Mouse (Mus musculus): Measurements from ENCODE around the gene Kif3b. TPM values are rescaled to one million over a fixed set of nuclear protein-coding genes. Genes with fewer than 3 reads are reported as not detected.

Gene Kif3b
- polyA plus RNA-seq, 1 experiment from 2014 or later = 1.7 TPM

GRCm38 (mm10) chr2:153292305-153292861 lies 1.2 kb downstream of the Kif3b start:
- peak; percentile 24; the same call in 1 of the 2 replicates for ATAC-seq
- H3K27me3 ChIP-seq (ENCODE audit: insufficient read depth, low read length) = no peaks in the 10 kb centered on the region
- H3K4me3 ChIP-seq (ENCODE audit: low read depth, low read length) = peak overlapping the region; percentile 74
- TF ChIP-seq CTCF (IDR thresholded peaks at IDR 0.05; ENCODE audit: low read depth) = no peak
- no peak for TF ChIP-seq EP300 (IDR thresholded peaks at IDR 0.05; ENCODE audit: low read depth)
- H3K9me3 ChIP-seq (ENCODE audit: low read length) = no peaks in the 10 kb centered on the region
- WGBS (ENCODE audit: insufficient replicate concordance) = 32% methylated on average over 7 of the region's 7 CpGs
- H3K36me3 ChIP-seq (replicated peaks; ENCODE audit: insufficient read depth, low read length) = no peaks in the 10 kb centered on the region
- peak; percentile 43 for DNase-seq
- peak overlapping the region; percentile 85 for H3K4me2 ChIP-seq (ENCODE audit: low read depth, low read length)
- no peak overlapping the region for H3K9ac ChIP-seq (replicated peaks)
- H3K27ac ChIP-seq (ENCODE audit: low read depth) = 0 out of 2 replicates have a peak overlapping the region, but pooled peaks have one; percentile 3
- H3K4me1 ChIP-seq (ENCODE audit: insufficient read depth) = peaks cover 18% of the 10 kb centered on the region

- DNase-seq (no peak), ATAC-seq (no peak)
- no peaks in the 10 kb centered on the region; the same call in 1 of the 2 replicates for H3K36me3 ChIP-seq (replicated peaks; ENCODE audit: insufficient read depth, low read length)
- H3K9me3 ChIP-seq (ENCODE audit: low read length) = no peaks in the 10 kb centered on the region
- TF ChIP-seq EP300 (IDR thresholded peaks at IDR 0.05; ENCODE audit: low read depth) (no peak), CTCF (IDR thresholded peaks at IDR 0.05; ENCODE audit: low read depth) (no peak)
- no peak overlapping the region for H3K27ac ChIP-seq (ENCODE audit: low read depth)
- no peak overlapping the region for H3K4me3 ChIP-seq (ENCODE audit: low read depth, low read length)
- no peaks in the 10 kb centered on the region for H3K27me3 ChIP-seq (ENCODE audit: insufficient read depth, low read length)
- no peak overlapping the region for H3K9ac ChIP-seq (replicated peaks)
- no peak overlapping the region for H3K4me2 ChIP-seq (ENCODE audit: low read depth, low read length)
- H3K4me1 ChIP-seq (ENCODE audit: insufficient read depth) = peaks cover 13% of the 10 kb centered on the region
- WGBS (ENCODE audit: insufficient replicate concordance) = 84% methylated on average over 4 of the region's 4 CpGs
These were observed 4.0 kb downstream of the Kif3b start for GRCm38 (mm10) chr2:153295196-153295595.

- no peaks in the 10 kb centered on the region; the same call in 1 of the 2 replicates for H3K36me3 ChIP-seq (replicated peaks; ENCODE audit: insufficient read depth, low read length)
- TF ChIP-seq EP300 (IDR thresholded peaks at IDR 0.05; ENCODE audit: low read depth) = no peak
- no peak for TF ChIP-seq CTCF (IDR thresholded peaks at IDR 0.05; ENCODE audit: low read depth)
- H3K9ac ChIP-seq (replicated peaks) = no peak overlapping the region; the same call in 1 of the 2 replicates
- WGBS (ENCODE audit: insufficient replicate concordance) = 82% methylated on average over 4 of the region's 4 CpGs
- H3K27ac ChIP-seq (ENCODE audit: low read depth) = no peak overlapping the region
- no peaks in the 10 kb centered on the region for H3K27me3 ChIP-seq (ENCODE audit: insufficient read depth, low read length)
- no peak overlapping the region for H3K4me3 ChIP-seq (ENCODE audit: low read depth, low read length)
- DNase-seq = no peak
- no peaks in the 10 kb centered on the region for H3K9me3 ChIP-seq (ENCODE audit: low read length)
- ATAC-seq = no peak
- no peaks in the 10 kb centered on the region; the same call in 1 of the 2 replicates for H3K4me1 ChIP-seq (ENCODE audit: insufficient read depth)
- no peak overlapping the region for H3K4me2 ChIP-seq (ENCODE audit: low read depth, low read length)
These were observed 6.6 kb downstream of the Kif3b start for GRCm38 (mm10) chr2:153297771-153298170.

GRCm38 (mm10) chr2:153298460-153298859 lies 7.2 kb downstream of the Kif3b start:
- H3K36me3 ChIP-seq (replicated peaks; ENCODE audit: insufficient read depth, low read length) = no peaks in the 10 kb centered on the region; the same call in 1 of the 2 replicates
- no peaks in the 10 kb centered on the region; the same call in 1 of the 2 replicates for H3K4me1 ChIP-seq (ENCODE audit: insufficient read depth)
- ATAC-seq (peak; percentile 40; the same call in 1 of the 2 replicates), DNase-seq (no peak)
- H3K27me3 ChIP-seq (ENCODE audit: insufficient read depth, low read length) = no peaks in the 10 kb centered on the region
- H3K4me3 ChIP-seq (ENCODE audit: low read depth, low read length) = no peak overlapping the region
- 53% methylated on average over 4 of the region's 4 CpGs for WGBS (ENCODE audit: insufficient replicate concordance)
- H3K9me3 ChIP-seq (ENCODE audit: low read length) = no peaks in the 10 kb centered on the region
- H3K27ac ChIP-seq (ENCODE audit: low read depth) = peak overlapping the region; percentile 62
- H3K9ac ChIP-seq (replicated peaks) = no peak overlapping the region; the same call in 1 of the 2 replicates
- no peak for TF ChIP-seq CTCF (IDR thresholded peaks at IDR 0.05; ENCODE audit: low read depth)
- TF ChIP-seq EP300 (IDR thresholded peaks at IDR 0.05; ENCODE audit: low read depth) = no peak
- H3K4me2 ChIP-seq (ENCODE audit: low read depth, low read length) = no peak overlapping the region; the same call in 1 of the 2 replicates

- Histone ChIP-seq H3K36me3 (replicated peaks; ENCODE audit: insufficient read depth, low read length) (no peaks in the 10 kb centered on the region; the same call in 1 of the 2 replicates), H3K9me3 (ENCODE audit: low read length) (no peaks in the 10 kb centered on the region), H3K27me3 (ENCODE audit: insufficient read depth, low read length) (no peaks in the 10 kb centered on the region), H3K4me2 (ENCODE audit: low read depth, low read length) (no peak overlapping the region), H3K4me1 (ENCODE audit: insufficient read depth) (no peaks in the 10 kb centered on the region; the same call in 1 of the 2 replicates), H3K4me3 (ENCODE audit: low read depth, low read length) (no peak overlapping the region), H3K27ac (ENCODE audit: low read depth) (peak overlapping the region; percentile 62), H3K9ac (replicated peaks) (no peak overlapping the region)
- DNase-seq (no peak), ATAC-seq (peak; percentile 79)
- TF ChIP-seq CTCF (IDR thresholded peaks at IDR 0.05; ENCODE audit: low read depth) (peak; percentile 45), EP300 (IDR thresholded peaks at IDR 0.05; ENCODE audit: low read depth) (no peak)
- WGBS (ENCODE audit: insufficient replicate concordance) = 27% methylated on average over 4 of the region's 4 CpGs
These were observed 7.7 kb downstream of the Kif3b start for GRCm38 (mm10) chr2:153298863-153299262.

- no peaks in the 10 kb centered on the region; the same call in 1 of the 2 replicates for H3K36me3 ChIP-seq (replicated peaks; ENCODE audit: insufficient read depth, low read length)
These were observed 9.9 kb downstream of the Kif3b start for GRCm38 (mm10) chr2:153301123-153301522.

More at GRCm38 (mm10) chr2:153301123-153301522, 9.9 kb downstream of the Kif3b start:
- TF ChIP-seq EP300 (IDR thresholded peaks at IDR 0.05; ENCODE audit: low read depth) (no peak), CTCF (IDR thresholded peaks at IDR 0.05; ENCODE audit: low read depth) (no peak)
- WGBS (ENCODE audit: insufficient replicate concordance) = 96% methylated on average over 5 of the region's 5 CpGs
- Histone ChIP-seq H3K9ac (replicated peaks) (no peak overlapping the region), H3K27me3 (ENCODE audit: insufficient read depth, low read length) (no peaks in the 10 kb centered on the region), H3K27ac (ENCODE audit: low read depth) (no peak overlapping the region), H3K9me3 (ENCODE audit: low read length) (no peaks in the 10 kb centered on the region), H3K4me1 (ENCODE audit: insufficient read depth) (peaks cover 4% of the 10 kb centered on the region), H3K4me2 (ENCODE audit: low read depth, low read length) (no peak overlapping the region), H3K4me3 (ENCODE audit: low read depth, low read length) (no peak overlapping the region)
- DNase-seq (no peak), ATAC-seq (no peak)
